Mouse (Mus musculus) limb, embryonic 13.5 days (tissue): ENCODE measurements around the gene Esp24. TPM values are rescaled to one million over a fixed set of nuclear protein-coding genes. Genes with fewer than 3 reads are reported as not detected.
"Not testable (repeated sequence)": the region's sequence is repeated elsewhere in the genome, so short reads cannot be mapped to it uniquely, and the experiment has no call there.

Experiments used
- ATAC-seq: fragments of 200-750 bp; cut with Nextera tagmentation; 2 replicates; pipeline ENCODE4 v1.8.0; 2017; ENCODE audit warnings: low read depth, moderate number of reproducible peaks, moderate TSS enrichment; ENCODE audit not compliant: low FRiP score
- H3K27ac ChIP-seq: fragments of 300-500 bp; sonication (generic); 2 replicates; pipeline ENCODE4 v1.5.1; 2015; ENCODE audit warnings: inconsistent platforms, mild to moderate bottlenecking, moderate library complexity
- H3K27me3 ChIP-seq: fragments of 300-500 bp; sonication (generic); 2 replicates; pipeline ENCODE4 v1.6.1; 2015; ENCODE audit warnings: mild to moderate bottlenecking, inconsistent platforms
- H3K36me3 ChIP-seq: fragments of 300-500 bp; sonication (generic); 2 replicates; pipeline ENCODE4 v1.6.1; 2015; ENCODE audit warnings: inconsistent platforms, mild to moderate bottlenecking, moderate library complexity
- H3K4me1 ChIP-seq: fragments of 300-500 bp; sonication (generic); 2 replicates; pipeline ENCODE4 v1.6.1; 2015; ENCODE audit warnings: inconsistent platforms
- H3K4me2 ChIP-seq: fragments of 300-500 bp; sonication (generic); replicated peaks from 2 replicates; pipeline ENCODE4 v1.6.1; 2015; ENCODE audit warnings: inconsistent platforms, mild to moderate bottlenecking, moderate library complexity
- H3K4me3 ChIP-seq: fragments of 300-500 bp; sonication (generic); 2 replicates; pipeline ENCODE4 v1.5.1; 2015; ENCODE audit warnings: moderate library complexity, mild to moderate bottlenecking, inconsistent platforms
- H3K9ac ChIP-seq: fragments of 300-500 bp; sonication (generic); 2 replicates; pipeline ENCODE4 v1.6.1; 2015; ENCODE audit warnings: mild to moderate bottlenecking, inconsistent platforms
- H3K9me3 ChIP-seq: fragments of 300-500 bp; sonication (generic); 2 replicates; pipeline ENCODE4 v1.6.1; 2016; ENCODE audit warnings: inconsistent platforms
- WGBS: fragments of 180-500 bp; shearing (Covaris S2); methylation state at CpG from one replicate; pipeline ENCODE4 v1.1.7; 2015; 5-methylcytosine and 5-hydroxymethylcytosine counted together
- polyA plus RNA-seq: library from polyadenylated mRNA; unstranded; fragments of >200 nt; fragmentation: Nextera tagmentation; extraction: Ambion mirVana; gene quantifications from 2 replicates; pipeline ENCODE4 v1.2.1, GENCODE M21; 2015

Gene Esp24
- polyA plus RNA-seq = not detected in 2 replicates

DNA sequence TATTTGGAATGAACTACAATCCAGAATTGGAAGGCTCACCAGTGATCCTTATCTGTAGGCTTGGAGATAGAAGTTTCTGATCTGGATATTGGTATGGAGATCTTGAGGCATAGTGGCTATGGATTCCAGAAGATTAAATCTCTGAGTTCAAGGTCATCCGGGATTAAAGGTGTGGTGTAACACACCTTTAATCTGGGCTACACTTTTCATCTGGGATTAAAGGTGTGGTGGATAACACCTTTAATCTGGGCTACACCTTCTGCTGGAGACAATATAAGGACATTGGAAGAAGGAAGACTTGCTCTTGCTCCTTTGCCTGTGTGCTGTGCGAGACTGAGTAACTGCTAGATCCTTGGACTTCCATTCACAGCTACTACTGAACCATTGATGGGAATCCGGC lies at the start of gene Esp24:
Gene Esp24, plus strand, starts transcription at position 301 of the 400 bp plus-strand sequence.
- not testable (repeated sequence) for H3K4me1 ChIP-seq, H3K27ac ChIP-seq, H3K9ac ChIP-seq, H3K36me3 ChIP-seq, H3K4me3 ChIP-seq, H3K4me2 ChIP-seq, H3K27me3 ChIP-seq, H3K9me3 ChIP-seq, ATAC-seq
- 90% methylated on average over 3 of the region's 3 CpGs for WGBS

DNA sequence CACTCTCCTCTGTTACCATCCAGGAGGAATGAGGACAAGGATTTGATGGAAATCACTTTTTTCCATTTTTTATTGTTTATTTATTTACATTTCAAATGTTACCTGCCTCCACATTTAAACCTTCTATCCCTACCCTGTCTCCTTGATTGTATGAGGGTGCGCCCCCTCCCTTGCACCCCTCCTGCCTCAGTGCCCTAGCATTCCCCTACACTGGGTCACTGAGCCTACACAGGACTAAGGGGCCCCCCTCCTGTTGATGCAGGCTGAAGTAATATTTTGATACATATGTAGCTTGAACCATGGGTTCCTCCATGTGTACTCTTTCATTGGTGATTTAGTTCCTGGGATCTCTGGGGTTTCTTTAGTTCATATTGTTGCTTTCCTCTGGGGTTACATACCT lies 26.6 kb upstream of the Esp24 start:
- WGBS = 86% methylated on average over 1 of the region's 1 CpGs
- H3K4me3 ChIP-seq = no peak overlapping the region

DNA sequence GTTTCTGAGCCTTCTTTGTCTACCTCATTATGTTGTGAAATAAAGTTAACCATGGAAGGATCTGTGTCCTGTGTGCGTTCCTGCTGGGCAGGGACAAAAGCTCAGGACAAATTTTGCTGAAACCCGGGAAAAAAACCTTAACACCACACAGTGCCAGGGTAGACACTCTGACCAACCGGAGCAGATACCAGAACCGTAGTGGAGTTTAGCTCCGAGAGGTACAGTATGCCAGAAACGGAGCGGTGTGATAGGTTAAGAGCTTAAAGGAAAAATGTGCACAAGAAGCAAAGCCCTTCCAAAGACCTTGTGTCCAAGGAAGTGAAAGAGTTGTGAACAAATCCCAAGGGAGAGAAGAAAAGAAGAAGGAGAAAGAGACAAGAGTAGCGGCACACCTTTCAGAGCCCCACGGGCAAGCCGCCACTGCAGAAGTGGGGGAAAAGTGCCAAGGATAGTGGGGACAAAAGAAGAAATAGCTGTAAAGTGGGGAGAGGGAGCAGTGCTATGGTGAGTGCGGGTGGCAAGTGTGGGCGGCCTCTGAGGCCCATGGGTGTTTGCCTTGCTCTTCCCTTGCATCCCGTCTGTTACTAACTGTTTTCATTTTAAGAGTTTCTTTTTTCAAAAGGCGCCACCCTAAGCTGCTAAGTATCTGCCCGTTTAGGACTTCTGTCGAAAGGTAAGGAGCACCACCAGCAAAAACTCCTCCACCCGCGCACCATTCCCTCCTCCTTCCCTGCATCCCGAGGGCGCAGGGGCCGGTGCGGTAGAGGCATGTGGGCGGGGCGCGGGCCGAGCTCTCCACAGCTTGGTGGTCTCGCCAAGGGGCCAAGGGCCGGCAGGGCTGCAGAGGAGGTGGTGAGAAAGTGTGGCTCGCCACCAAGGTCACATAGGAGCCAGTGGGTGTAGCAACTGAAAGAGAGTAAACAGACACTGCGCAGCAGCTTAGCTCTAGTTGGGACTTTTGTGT lies 25.5 kb upstream of the Esp24 start:
- H3K9ac ChIP-seq = no peak overlapping the region
- WGBS = 39% methylated on average over 30 of the region's 30 CpGs
- H3K4me2 ChIP-seq = no peak overlapping the region
- no peaks in the 10 kb centered on the region for H3K27me3 ChIP-seq
- no peak for ATAC-seq
- H3K4me3 ChIP-seq = no peak overlapping the region
- no peaks in the 10 kb centered on the region for H3K4me1 ChIP-seq
- peaks cover 19% of the 10 kb centered on the region for H3K9me3 ChIP-seq
- no peaks in the 10 kb centered on the region for H3K36me3 ChIP-seq
- H3K27ac ChIP-seq = no peak overlapping the region

More for the DNA sequence above, 26.6 kb upstream of the Esp24 start:
- no peak for ATAC-seq
- peaks cover 13% of the 10 kb centered on the region for H3K9me3 ChIP-seq
- no peaks in the 10 kb centered on the region for H3K36me3 ChIP-seq
- H3K4me1 ChIP-seq = no peaks in the 10 kb centered on the region
- H3K27ac ChIP-seq = no peak overlapping the region
- H3K27me3 ChIP-seq = no peaks in the 10 kb centered on the region
- H3K9ac ChIP-seq = no peak overlapping the region
- H3K4me2 ChIP-seq = no peak overlapping the region

DNA sequence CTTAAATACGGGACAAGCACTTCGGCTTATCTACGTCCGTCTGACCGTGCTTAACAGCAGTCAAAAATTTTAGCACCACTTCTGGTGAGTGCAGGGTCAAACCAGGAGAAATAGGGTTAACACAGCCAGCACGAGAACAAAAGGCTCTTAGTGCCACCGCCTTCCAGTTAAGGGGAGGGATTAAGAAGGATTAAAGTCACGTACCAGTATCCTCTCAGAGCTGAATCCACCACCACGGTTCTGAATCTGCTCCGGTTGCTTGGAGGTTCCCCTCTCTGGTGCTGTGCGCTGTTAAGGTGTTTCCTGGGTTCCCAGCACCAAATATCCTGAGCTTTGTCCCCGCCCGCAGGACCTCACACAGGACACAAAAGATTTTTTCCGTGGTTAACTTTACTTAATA lies 19.3 kb upstream of the Esp24 start:
- Histone ChIP-seq H3K27ac (no peak overlapping the region), H3K36me3 (no peaks in the 10 kb centered on the region), H3K4me2 (no peak overlapping the region), H3K9me3 (peaks cover 23% of the 10 kb centered on the region), H3K27me3 (no peaks in the 10 kb centered on the region), H3K4me3 (no peak overlapping the region), H3K4me1 (no peaks in the 10 kb centered on the region), H3K9ac (no peak overlapping the region)
- 65% methylated on average over 14 of the region's 14 CpGs for WGBS
- ATAC-seq = no peak

DNA sequence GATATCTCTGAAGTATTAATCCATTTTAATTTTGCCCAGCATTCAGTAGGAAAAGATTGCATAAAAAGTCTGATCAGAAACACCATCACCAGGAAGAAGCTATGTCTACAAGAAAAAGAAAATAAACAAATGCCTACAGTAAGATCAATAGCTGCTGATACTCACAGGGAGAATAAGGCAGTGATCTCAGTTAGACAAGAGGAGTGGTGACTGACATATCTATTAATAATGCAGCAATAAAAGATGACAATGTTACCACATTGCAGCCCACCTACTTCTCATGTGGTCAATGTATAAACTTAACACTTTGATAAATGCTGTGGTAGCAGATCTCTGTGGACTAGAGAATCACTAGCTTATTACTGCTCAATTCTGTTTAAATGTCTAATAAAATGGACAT lies 6.7 kb downstream of the Esp24 start, which contains the start of gene Gm21903:
Gene Gm21903, minus strand, starts transcription at position 101 of the 400 bp plus-strand sequence.
- Histone ChIP-seq H3K36me3 (no peaks in the 10 kb centered on the region), H3K27me3 (no peaks in the 10 kb centered on the region), H3K4me3 (no peak within 1 kb of the TSS), H3K4me1 (no peaks in the 10 kb centered on the region), H3K9me3 (peaks cover 6% of the 10 kb centered on the region), H3K9ac (no peak within 1 kb of the TSS), H3K27ac (no peak within 1 kb of the TSS), H3K4me2 (no peak within 1 kb of the TSS)
- ATAC-seq = no peak

DNA sequence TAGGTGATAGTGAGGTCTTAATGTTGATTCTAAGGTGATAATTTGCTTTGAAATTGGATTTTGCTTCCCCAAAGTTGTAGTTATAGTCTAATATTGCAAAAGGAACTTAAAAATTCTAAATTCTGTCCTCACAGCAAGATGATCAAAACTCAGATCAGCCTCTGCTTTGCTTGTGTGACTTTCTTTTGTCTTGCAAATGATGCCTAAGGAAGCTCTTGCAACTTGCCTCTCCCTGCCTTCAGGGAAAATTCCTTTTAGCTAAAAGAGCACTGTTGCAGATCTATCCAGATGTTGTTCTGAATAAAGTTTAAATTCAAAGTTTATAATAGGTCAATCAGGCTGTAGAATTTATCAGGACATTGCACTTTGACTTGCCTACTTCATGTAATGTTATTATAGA lies 27.1 kb downstream of the Esp24 start:
- Histone ChIP-seq H3K9me3 (peaks cover 26% of the 10 kb centered on the region), H3K27me3 (no peaks in the 10 kb centered on the region), H3K4me1 (no peaks in the 10 kb centered on the region), H3K36me3 (no peaks in the 10 kb centered on the region), H3K4me2 (no peak overlapping the region), H3K9ac (no peak overlapping the region), H3K27ac (no peak overlapping the region), H3K4me3 (no peak overlapping the region)
- ATAC-seq = no peak

DNA sequence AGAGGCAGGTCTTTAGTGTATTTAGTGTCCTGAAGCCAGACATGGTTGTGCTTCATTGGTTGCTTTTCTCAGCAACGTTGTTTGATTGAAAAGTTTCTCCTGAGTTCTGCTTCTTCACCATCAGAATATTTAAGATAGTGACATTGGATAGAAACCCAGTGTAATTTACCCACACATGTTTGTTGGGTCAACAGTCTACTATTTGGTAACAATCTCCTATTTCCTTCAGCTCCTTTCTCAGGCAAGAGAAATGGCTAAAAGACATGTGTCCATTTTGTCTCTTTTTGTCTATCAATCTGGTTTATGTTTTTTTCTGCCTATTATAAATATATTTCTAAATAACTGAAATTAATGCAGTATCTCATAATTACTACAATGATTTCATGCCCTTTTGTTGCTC lies 40.4 kb downstream of the Esp24 start, which contains the start of gene Esp23:
Gene Esp23, minus strand, starts transcription at position 101 of the 400 bp plus-strand sequence.
- 38% methylated on average over 1 of the region's 1 CpGs for WGBS
- Histone ChIP-seq H3K4me3 (no peak within 1 kb of the TSS), H3K27ac (no peak within 1 kb of the TSS), H3K36me3 (no peaks in the 10 kb centered on the region), H3K4me1 (no peaks in the 10 kb centered on the region), H3K4me2 (no peak within 1 kb of the TSS), H3K9me3 (peaks cover 5% of the 10 kb centered on the region; the same call in 1 of the 2 replicates), H3K27me3 (no peaks in the 10 kb centered on the region), H3K9ac (no peak within 1 kb of the TSS)
- ATAC-seq = no peak

Other genes starting within 250 kb of the Esp24 start
- gene Gm21903, start 6.6 kb downstream of the Esp24 start, polyA plus RNA-seq = not detected in 2 replicates
- not detected in 2 replicates for gene Esp23, start 40.3 kb downstream of the Esp24 start, polyA plus RNA-seq
- not detected in 2 replicates for gene Esp22, start 58.6 kb downstream of the Esp24 start, polyA plus RNA-seq